Mouse (Mus musculus) left cerebral cortex, adult 18-20 months (tissue): Measurements from ENCODE around the gene Ipp. TPM values are rescaled to one million over a fixed set of nuclear protein-coding genes. Genes with fewer than 3 reads are reported as not detected.

Source experiments
- DNase-seq, 2 experiments: peaks; one replicate each; pipeline ENCODE4 v3.0.0; 2021 to 2022; ENCODE audit warnings: low spot score in 2 of 2, mixed read lengths in 1 of 2
- long read RNA-seq, 2 experiments: library from polyadenylated mRNA; stranded (forward); transcript quantifications; one replicate each; pipeline ENCODE4 v2.0.0; 2021
- total RNA-seq, 2 experiments: library from RNA; stranded (reverse); gene quantifications; 2 replicates each; pipeline ENCODE4 v1.2.3; 2021

Gene Ipp
- total RNA-seq: 10 to 100 TPM; 18.4 to 19.2 TPM
- long read RNA-seq, experiment 1, transcript Ipp-202 (9 exons, 2,118 nt): major isoform, 5 of 8 reads
- long read RNA-seq, experiment 1, partial matches to known transcripts: 1 of 8 reads
- long read RNA-seq, experiment 1, other reads (novel, unspliced or antisense): 2 of 8 reads
- long read RNA-seq, experiment 2, partial matches to known transcripts: 3 of 6 reads
- long read RNA-seq, experiment 2, other reads (novel, unspliced or antisense): 1 of 6 reads

DNA sequence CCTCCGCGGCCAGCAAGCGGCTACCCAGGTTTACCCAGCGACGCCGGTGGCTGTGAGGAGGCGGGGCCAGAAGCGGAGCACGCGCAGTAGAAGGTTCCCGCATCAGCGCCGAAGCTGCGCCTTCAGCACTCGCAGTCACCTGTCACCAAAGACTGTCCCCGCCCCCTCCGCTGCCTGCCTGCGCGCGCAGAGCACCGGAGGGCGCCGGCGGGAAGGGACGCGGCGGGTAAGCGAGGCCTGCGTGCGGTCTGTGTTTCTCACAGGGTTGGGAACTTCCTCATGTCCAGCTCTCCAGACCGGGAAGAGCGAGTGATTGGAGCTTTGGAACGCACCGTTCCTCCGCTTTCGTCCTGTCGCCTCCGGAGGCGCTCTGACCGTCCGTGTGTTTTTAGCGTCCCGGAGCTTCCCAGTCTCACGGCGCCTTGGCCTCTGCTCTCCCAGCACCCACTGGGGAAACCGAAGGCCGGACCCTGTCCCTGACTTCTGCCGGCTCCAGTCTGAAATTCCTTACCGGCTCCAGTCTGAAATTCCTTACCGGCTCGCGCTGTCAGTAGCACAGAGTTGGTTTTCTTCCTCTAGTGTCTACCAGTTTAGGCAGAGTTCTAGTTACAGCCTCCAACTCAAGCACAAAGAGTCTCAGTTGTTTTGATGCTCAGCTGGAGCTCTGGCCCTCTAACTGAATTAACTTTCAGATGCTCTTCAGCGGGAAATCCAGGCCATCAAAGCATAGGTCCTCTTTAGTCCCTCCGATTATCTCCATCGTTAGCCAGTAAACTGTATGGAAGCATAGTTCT is at the start of gene Ipp:
Ipp (plus strand) TSS at position 125 of the 794 bp plus-strand sequence.
- DNase-seq: peak; percentile 95 to 96

GRCm38 (mm10) chr4:116461943-116462342 is 45.4 kb upstream of the Ipp start:
- no peak for DNase-seq

GRCm38 (mm10) chr4:116463231-116464125 is 43.9 kb upstream of the Ipp start:
- DNase-seq: peak; percentile 16 to 33

DNA sequence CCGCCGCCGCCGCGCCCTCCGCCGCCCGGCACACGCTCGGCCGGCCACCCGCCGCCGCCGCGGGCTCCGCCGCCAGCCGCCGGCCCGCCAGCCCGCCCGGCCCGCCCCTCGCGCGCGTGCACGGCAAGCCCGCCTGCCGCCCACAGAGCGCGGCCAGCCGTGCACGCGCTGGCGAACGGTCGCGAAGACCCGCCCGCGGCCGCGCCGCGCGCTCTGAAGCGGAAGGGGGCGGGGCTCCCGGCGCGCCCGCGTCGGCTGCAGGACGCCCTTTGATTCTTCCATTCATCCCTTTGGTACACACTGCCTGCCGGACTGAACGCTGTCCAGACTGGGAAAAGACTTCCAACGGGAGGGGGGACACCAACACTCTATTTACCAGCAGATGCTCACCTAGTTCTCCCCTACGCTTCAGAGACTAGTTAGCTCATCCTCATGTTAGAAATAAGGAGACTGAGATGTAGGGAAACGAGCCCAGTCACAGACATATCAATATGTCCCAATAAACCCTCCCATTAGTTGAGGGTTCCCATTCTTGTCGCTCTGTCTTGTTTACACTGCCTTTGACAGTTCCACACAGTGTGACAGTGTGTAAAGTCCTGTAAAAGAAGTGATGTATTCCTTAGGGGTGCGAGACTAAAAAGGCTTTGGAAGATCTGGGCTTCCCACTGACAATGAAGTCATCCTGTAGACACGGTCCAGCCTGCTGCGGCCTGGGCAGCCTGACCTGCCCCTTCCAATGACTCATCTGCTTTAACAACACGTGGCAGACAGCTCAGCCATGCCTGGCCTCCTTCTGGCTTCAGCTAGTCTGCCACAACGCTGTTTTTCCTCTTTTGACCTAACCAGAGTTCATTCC is 43.0 kb upstream of the Ipp start, which contains the start of gene Mast2:
Mast2 (minus strand) TSS at position 58 of the 856 bp plus-strand sequence.
- DNase-seq: peak; percentile 74 to 85

GRCm38 (mm10) chr4:116481322-116481721 is 26.0 kb upstream of the Ipp start:
- no peak for DNase-seq

- no peak for DNase-seq
Measured at GRCm38 (mm10) chr4:116483476-116483875, 23.9 kb upstream of the Ipp start.

DNA sequence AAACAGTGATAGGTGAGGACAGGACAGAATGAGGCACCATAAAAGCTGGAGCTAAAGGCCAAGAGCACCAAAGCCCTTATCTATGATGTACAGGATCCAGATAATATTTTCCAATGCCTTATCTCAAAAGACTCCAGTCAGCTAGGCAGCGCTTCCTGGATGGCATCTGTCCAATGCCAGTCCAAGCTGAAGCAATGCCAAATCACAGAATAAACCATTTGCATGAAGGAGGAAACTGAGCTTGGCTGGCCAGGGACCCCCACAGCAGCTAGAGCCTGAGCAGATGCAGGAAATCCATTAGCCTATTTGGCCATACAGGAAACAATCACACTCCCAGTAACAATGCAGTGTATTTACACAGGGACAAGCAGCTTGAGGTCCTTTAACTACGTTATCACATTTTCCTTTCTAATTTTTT is 16.2 kb upstream of the Ipp start:
- DNase-seq: no peak

DNA sequence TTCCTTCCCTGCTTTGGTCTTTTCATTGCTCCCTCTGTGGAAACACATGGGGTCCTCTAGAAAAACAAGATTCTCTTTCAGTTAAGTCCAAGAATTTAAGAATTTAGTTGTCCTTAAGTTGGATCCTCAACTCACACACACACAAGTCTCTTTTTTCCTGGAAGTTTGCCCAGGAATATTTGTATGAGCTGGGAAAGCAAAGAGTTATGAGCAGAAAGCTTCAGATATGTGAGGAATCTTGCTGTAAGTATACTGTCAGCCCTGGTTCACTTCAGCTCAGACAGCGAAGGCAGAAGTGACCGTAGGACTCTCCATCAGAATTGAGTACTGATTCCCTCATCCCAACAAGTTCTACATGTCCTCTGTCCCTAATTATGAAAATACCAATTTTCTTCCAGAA is 15.5 kb upstream of the Ipp start:
- no peak for DNase-seq

DNA sequence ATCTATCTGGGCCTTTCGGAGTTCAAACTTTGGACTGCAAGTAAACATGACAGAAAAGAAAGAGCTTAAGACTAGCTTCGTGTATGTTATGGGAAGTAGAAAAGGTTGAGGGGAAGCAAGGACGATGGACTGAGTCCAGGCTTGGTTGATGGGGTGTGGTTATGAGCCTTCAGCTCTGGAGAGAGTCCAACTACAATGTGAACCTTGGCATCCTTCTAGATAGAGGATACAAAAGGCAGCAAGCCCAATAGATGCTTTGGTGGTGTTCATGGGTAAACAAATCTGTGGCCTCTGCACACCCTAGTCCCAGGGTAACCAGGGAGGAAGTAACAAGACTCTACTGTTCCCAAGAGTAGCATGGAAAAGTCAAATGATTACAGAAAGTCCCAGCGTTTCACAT is 14.9 kb upstream of the Ipp start:
- no peak for DNase-seq

GRCm38 (mm10) chr4:116493646-116494045 is 13.7 kb upstream of the Ipp start:
- DNase-seq: no peak

DNA sequence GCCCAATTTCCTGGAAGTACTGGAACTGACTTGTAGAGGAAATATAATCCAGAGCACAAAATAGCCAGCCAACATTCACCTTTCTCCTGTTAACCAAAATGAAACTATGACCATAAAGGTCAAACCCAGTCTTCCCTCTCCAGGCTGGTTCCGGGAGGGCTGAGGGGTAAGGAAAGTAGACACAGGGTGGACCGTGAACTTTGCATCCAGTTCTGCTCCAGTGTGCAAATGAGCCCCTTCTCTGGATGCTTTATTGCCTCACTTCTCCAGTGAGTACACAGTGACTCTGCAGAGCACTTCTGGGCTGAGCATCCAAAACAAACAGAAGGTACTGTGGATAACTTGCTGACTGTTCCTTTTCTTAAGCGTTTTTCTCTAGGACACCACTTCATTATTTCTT is 7.4 kb upstream of the Ipp start:
- DNase-seq: no peak

GRCm38 (mm10) chr4:116506886-116507424 is 394 bp upstream of the Ipp start:
- no peak for DNase-seq

GRCm38 (mm10) chr4:116531109-116531508 is 23.8 kb downstream of the Ipp start:
- no peak for DNase-seq

DNA sequence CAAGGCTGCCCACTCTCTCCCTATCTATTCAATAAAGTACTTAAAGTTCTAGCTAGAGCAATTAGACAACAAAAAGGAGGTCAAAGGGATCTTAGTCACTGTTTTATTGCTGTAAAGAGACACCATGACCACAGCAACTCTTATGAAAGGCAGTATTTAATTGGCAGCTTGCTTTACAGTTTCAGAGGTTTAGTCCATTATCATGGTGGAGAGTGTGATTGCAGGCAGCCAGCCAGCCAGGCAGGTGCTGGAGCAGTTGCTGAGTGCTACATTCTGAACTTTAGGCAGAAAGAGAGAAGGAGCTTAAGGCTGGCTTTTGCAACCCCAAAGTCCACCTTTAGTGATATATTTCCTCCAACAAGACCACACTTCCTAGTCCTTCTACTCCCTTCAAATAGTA is 29.0 kb downstream of the Ipp start:
- no peak for DNase-seq

GRCm38 (mm10) chr4:116537737-116538136 is 30.4 kb downstream of the Ipp start:
- DNase-seq: no peak

GRCm38 (mm10) chr4:116550432-116550831 is 43.1 kb downstream of the Ipp start:
- no peak for DNase-seq

DNA sequence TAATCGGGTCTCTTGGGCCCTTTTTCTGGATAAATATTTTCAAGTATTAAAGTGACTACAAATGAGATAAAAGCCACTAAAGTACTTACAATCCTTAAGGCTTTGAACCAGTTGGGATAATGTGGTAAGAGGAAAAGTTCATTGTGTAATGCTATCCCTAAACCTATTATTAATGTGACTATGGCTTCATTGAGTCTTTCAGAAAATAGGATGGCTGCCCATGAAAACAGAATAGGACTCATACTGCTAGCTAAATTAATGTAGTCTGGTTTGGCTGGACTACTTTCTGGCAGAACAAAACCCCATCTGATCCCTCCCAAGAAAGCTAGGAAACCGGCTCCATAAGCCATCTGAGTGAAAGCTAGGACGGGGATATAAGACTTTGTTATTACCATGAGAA is 45.7 kb downstream of the Ipp start:
- no peak for DNase-seq

GRCm38 (mm10) chr4:116555413-116556300 is 48.3 kb downstream of the Ipp start, which contains the start of gene Tmem69:
Gene Tmem69, minus strand, starts transcription at chr4:116555936.
- DNase-seq: peak; percentile 72 to 86
